Mouse (Mus musculus): ENCODE results near the gene Siglecf. TPM values are rescaled to one million over a fixed set of nuclear protein-coding genes. Genes with fewer than 3 reads are reported as not detected.
A peak's percentile ranks its signal among the peaks of the same experiment; 100 is the strongest.
"Not testable (repeated sequence)": the region's sequence is repeated elsewhere in the genome, so short reads cannot be mapped to it uniquely, and the experiment has no call there.

The Siglecf gene
- polyA plus RNA-seq, 1 experiment from 2014 or later: 0.15 TPM

DNA sequence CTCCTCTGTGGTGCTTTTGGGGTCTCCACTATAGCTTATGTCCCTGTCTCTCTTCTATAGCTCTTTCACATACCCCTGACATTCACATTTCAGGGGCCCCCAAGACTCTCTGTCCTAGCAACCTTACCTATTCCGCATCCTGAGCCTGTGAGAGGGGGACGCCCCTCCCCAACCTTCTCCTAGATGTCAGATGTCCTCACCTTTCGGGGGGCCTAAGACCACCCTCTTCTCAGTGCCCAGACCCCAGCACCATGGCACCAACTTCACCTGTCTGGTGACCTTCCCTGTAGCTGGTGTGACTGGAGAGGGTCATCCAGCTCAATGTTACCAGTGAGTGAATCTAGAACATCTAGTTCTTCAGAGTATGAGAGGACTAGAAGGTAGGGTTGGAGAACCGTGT lies 6.7 kb upstream of the Siglecf start:
- H3K9me3 ChIP-seq: no peaks in the 10 kb centered on the region
- no peak for DNase-seq (ENCODE audit: low spot score)
- H3K4me3 ChIP-seq: no peak overlapping the region
- H3K4me1 ChIP-seq: no peaks in the 10 kb centered on the region
- 88% methylated on average over 4 of the region's 4 CpGs for WGBS
- H3K27me3 ChIP-seq (replicated peaks; ENCODE audit: low read depth, poor library complexity, severe bottlenecking): no peaks in the 10 kb centered on the region
- no peak overlapping the region for H3K27ac ChIP-seq (replicated peaks)
- H3K36me3 ChIP-seq (replicated peaks): no peaks in the 10 kb centered on the region

DNA sequence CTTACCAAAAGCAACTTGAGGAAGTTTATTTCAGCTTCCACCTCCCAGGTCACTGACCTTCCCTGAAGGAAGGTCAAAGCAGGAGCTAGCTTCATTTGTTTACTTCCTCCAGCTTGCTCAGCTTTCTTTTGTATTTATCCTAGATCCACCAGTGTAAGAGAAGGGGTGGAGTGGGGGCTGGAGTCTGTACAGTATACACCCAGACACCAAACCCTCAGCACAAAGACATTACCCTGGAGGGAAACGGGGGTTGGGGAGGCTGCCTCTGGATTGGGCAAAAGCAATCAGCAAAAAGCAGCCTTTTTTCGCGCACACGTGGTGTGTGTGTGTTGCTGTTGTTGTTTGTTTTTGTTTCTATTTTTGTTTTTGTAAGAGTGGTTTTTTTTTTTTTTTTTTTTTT lies 5.0 kb upstream of the Siglecf start:
- Histone ChIP-seq H3K4me1 (no peaks in the 10 kb centered on the region), H3K27me3 (replicated peaks; ENCODE audit: low read depth, poor library complexity, severe bottlenecking) (no peaks in the 10 kb centered on the region), H3K9me3 (no peaks in the 10 kb centered on the region), H3K36me3 (replicated peaks) (no peaks in the 10 kb centered on the region), H3K27ac (replicated peaks) (no peak overlapping the region), H3K4me3 (no peak overlapping the region)
- WGBS: 60% methylated on average over 4 of the region's 4 CpGs
- no peak for DNase-seq (ENCODE audit: low spot score)

DNA sequence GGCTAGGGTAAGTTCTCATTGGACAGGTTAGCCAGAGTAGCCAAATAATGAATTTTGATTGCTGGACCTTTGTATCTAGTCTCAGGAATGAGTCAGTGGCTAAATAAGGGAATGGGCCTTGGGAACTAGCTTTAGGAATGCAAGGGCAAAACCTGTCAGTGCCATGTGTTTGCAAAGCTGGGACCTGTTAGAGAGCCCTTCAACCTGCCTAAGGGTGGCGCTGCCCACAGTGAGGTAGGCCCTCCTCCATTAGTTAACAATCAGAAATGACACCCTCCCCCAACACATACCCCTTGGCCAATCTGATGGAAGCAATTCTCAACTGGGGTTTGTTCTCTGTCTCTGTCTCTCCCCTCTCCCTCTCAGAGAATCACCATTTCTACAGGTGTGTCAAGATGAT lies 4.6 kb upstream of the Siglecf start:
- Histone ChIP-seq H3K4me3 (no peak overlapping the region), H3K27me3 (replicated peaks; ENCODE audit: low read depth, poor library complexity, severe bottlenecking) (no peaks in the 10 kb centered on the region), H3K36me3 (replicated peaks) (no peaks in the 10 kb centered on the region), H3K9me3 (no peaks in the 10 kb centered on the region), H3K4me1 (no peaks in the 10 kb centered on the region), H3K27ac (replicated peaks) (no peak overlapping the region)
- 76% methylated on average over 1 of the region's 1 CpGs for WGBS
- no peak for DNase-seq (ENCODE audit: low spot score)

- 74% methylated on average over 5 of the region's 5 CpGs for WGBS
- not testable (repeated sequence) for DNase-seq (ENCODE audit: low spot score); H3K4me1 ChIP-seq; H3K9me3 ChIP-seq; H3K27me3 ChIP-seq (replicated peaks; ENCODE audit: low read depth, poor library complexity, severe bottlenecking); H3K27ac ChIP-seq (replicated peaks); H3K36me3 ChIP-seq (replicated peaks); H3K4me3 ChIP-seq
Observed at GRCm38 (mm10) chr7:43349623-43350022, 1.5 kb upstream of the Siglecf start.

DNA sequence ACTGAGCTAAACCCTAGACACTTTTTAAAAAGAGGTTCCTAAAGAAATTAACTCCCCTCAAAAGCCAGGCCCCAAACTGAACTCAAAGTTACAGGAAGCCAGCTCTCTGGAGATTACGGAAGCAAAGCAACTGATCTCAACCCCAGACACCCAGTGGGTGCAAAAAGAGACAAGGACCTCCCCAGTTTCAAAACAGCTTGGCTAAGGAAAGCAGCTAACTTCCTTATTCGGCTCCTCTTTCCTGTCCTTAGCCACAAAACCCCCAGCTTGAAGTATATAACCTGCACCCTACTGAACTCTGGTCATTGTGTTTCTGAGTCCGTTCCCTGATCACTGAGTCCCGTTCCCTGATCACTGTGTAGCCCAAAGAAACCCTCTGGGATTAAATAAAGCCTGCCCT lies 2.0 kb downstream of the Siglecf start:
- DNase-seq (ENCODE audit: low spot score): no peak
- H3K27me3 ChIP-seq (replicated peaks; ENCODE audit: low read depth, poor library complexity, severe bottlenecking): no peaks in the 10 kb centered on the region
- no peak overlapping the region for H3K27ac ChIP-seq (replicated peaks)
- peaks cover 10% of the 10 kb centered on the region for H3K4me1 ChIP-seq
- 73% methylated on average over 4 of the region's 4 CpGs for WGBS
- no peak overlapping the region for H3K4me3 ChIP-seq
- no peaks in the 10 kb centered on the region for H3K36me3 ChIP-seq (replicated peaks)
- H3K9me3 ChIP-seq: no peaks in the 10 kb centered on the region

- DNase-seq (ENCODE audit: low spot score): no peak
- Histone ChIP-seq H3K36me3 (replicated peaks) (no peaks in the 10 kb centered on the region), H3K9me3 (no peaks in the 10 kb centered on the region), H3K27me3 (replicated peaks; ENCODE audit: low read depth, poor library complexity, severe bottlenecking) (no peaks in the 10 kb centered on the region), H3K27ac (replicated peaks) (no peak overlapping the region), H3K4me1 (peaks cover 10% of the 10 kb centered on the region), H3K4me3 (no peak overlapping the region)
- 91% methylated on average over 4 of the region's 4 CpGs for WGBS
Observed at GRCm38 (mm10) chr7:43353758-43354157, 2.6 kb downstream of the Siglecf start.

DNA sequence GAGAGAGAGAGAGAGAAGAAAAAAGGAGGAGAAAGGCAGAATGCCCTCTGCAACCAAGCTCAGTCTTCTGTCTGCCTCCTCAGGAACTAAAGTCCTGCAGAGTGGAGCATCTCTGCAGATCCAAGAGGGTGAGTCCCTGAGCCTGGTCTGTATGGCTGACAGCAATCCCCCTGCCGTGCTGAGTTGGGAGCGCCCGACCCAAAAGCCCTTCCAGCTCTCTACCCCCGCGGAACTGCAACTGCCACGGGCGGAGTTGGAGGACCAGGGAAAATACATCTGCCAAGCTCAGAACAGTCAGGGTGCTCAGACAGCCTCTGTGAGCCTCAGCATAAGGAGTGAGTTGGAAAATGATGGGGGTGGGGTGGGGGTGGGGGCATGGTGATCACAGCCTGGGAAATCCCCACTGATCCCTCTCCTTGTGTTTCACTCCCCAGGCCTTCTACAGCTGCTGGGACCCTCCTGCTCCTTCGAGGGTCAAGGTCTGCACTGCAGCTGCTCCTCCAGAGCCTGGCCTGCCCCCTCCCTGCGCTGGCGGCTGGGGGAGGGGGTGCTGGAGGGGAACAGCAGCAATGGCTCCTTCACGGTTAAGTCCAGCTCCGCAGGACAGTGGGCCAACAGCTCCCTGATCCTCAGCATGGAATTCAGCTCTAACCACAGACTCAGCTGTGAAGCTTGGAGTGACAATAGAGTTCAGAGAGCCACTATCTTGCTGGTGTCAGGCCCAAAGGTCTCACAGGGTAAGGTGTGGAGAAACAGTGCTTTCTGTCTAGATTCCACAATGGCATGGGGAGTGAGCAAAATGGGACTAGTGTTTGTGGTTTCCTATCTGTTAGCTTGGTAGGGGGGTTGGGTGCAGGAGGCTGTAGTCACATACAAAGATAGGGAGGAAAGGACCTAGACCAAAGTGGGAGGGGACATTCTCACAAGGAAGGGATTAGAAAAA lies 4.0 kb downstream of the Siglecf start:
- H3K36me3 ChIP-seq (replicated peaks): no peaks in the 10 kb centered on the region
- H3K4me3 ChIP-seq: peak overlapping the region; percentile 28
- H3K4me1 ChIP-seq: peaks cover 10% of the 10 kb centered on the region
- H3K27ac ChIP-seq (replicated peaks): no peak overlapping the region; the same call in 1 of the 2 replicates
- no peaks in the 10 kb centered on the region for H3K9me3 ChIP-seq
- DNase-seq (ENCODE audit: low spot score): peak; percentile 45
- H3K27me3 ChIP-seq (replicated peaks; ENCODE audit: low read depth, poor library complexity, severe bottlenecking): no peaks in the 10 kb centered on the region
- WGBS: 6% methylated on average over 12 of the region's 12 CpGs

- no peaks in the 10 kb centered on the region for H3K27me3 ChIP-seq (replicated peaks; ENCODE audit: low read depth, poor library complexity, severe bottlenecking)
- H3K27ac ChIP-seq (replicated peaks): no peak overlapping the region
- WGBS: 87% methylated on average over 3 of the region's 3 CpGs
- no peak overlapping the region for H3K4me3 ChIP-seq
- H3K9me3 ChIP-seq: no peaks in the 10 kb centered on the region
- no peak for DNase-seq (ENCODE audit: low spot score)
- peaks cover 10% of the 10 kb centered on the region for H3K4me1 ChIP-seq
- H3K36me3 ChIP-seq (replicated peaks): no peaks in the 10 kb centered on the region
Observed at GRCm38 (mm10) chr7:43358556-43358955, 7.4 kb downstream of the Siglecf start.

- Histone ChIP-seq H3K9me3 (no peaks in the 10 kb centered on the region), H3K36me3 (replicated peaks) (no peaks in the 10 kb centered on the region), H3K27ac (replicated peaks) (no peak overlapping the region), H3K4me3 (no peak overlapping the region), H3K4me1 (no peaks in the 10 kb centered on the region), H3K27me3 (replicated peaks; ENCODE audit: low read depth, poor library complexity, severe bottlenecking) (no peaks in the 10 kb centered on the region)
- no peak for DNase-seq (ENCODE audit: low spot score)
- WGBS: 86% methylated on average over 1 of the region's 1 CpGs
Observed at GRCm38 (mm10) chr7:43361442-43361841, 10.3 kb downstream of the Siglecf start.

DNA sequence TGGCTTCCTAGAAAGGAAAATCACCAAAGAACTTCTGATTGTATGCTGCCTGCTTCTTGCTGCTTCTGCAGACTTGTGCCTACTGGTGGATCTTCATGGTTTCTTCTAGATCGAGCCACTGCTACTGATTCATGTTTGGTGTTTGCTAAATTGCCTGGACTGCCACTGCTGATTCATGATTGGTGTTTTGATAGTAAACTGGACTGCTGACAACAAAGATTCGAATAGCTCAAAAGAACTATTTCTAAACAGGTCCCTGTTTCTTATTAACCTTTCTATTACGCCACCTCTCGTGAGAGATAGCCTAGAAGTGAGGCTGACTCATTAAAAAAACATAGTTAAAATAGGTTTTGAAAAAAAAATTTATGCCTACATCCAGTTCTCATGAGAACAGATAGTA lies 10.9 kb downstream of the Siglecf start:
- no peaks in the 10 kb centered on the region for H3K36me3 ChIP-seq (replicated peaks)
- H3K27ac ChIP-seq (replicated peaks): no peak overlapping the region
- no peaks in the 10 kb centered on the region for H3K27me3 ChIP-seq (replicated peaks; ENCODE audit: low read depth, poor library complexity, severe bottlenecking)
- DNase-seq (ENCODE audit: low spot score): no peak
- H3K9me3 ChIP-seq: no peaks in the 10 kb centered on the region
- no peaks in the 10 kb centered on the region for H3K4me1 ChIP-seq
- 76% methylated on average over 4 of the region's 4 CpGs for WGBS
- H3K4me3 ChIP-seq: no peak overlapping the region

- Histone ChIP-seq H3K4me3 (no peak overlapping the region), H3K27ac (replicated peaks) (no peak overlapping the region), H3K9me3 (no peaks in the 10 kb centered on the region), H3K27me3 (replicated peaks; ENCODE audit: low read depth, poor library complexity, severe bottlenecking) (no peaks in the 10 kb centered on the region), H3K4me1 (no peaks in the 10 kb centered on the region), H3K36me3 (replicated peaks) (no peaks in the 10 kb centered on the region)
- peak; percentile 41 for DNase-seq (ENCODE audit: low spot score)
- WGBS: 23% methylated on average over 5 of the region's 5 CpGs
Observed at GRCm38 (mm10) chr7:43378226-43378625, 27.1 kb downstream of the Siglecf start.

DNA sequence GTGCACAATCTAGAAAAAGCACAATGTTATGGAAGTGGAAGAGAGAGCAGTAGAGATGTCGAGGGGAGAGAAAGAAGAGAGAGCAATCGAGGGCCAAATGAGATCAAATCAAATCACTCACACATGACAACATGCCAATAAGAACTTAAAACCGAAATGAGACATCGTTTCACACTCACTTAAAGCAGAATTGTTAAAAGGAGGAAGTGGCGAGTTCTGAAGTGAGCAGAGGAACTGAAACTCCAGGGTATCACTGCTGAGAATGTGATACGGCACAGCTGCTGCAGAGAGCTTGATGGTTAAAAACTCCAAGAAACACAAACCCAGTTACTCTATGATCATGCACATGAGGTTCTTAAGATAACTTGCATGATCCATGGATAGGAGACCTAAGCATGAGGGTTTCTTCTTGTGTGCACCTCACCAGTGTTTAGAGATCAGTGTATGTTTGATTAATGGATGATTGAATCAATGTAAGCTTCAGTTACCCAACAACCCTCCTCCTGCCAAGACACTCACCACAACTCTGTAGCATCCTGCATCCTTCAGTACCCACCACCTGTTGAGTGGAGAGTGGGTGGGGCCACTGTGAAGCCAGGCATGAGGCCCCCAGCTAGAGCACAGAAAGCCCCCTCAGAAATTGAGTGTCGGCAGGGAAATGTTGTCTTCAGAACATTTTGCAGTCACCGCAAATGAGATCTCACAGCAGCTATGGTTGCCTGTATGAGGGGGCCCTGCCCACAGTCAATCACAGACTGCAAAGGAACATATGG lies 41.4 kb downstream of the Siglecf start:
- no peak for DNase-seq (ENCODE audit: low spot score)
- H3K27me3 ChIP-seq (replicated peaks; ENCODE audit: low read depth, poor library complexity, severe bottlenecking): no peaks in the 10 kb centered on the region
- no peaks in the 10 kb centered on the region for H3K36me3 ChIP-seq (replicated peaks)
- H3K4me3 ChIP-seq: no peak overlapping the region
- H3K27ac ChIP-seq (replicated peaks): no peak overlapping the region
- no peaks in the 10 kb centered on the region for H3K9me3 ChIP-seq
- H3K4me1 ChIP-seq: no peaks in the 10 kb centered on the region
- WGBS: 83% methylated on average over 8 of the region's 8 CpGs

- no peaks in the 10 kb centered on the region for H3K4me1 ChIP-seq
- no peaks in the 10 kb centered on the region for H3K27me3 ChIP-seq (replicated peaks; ENCODE audit: low read depth, poor library complexity, severe bottlenecking)
- no peak overlapping the region for H3K27ac ChIP-seq (replicated peaks)
- H3K9me3 ChIP-seq: no peaks in the 10 kb centered on the region
- no peaks in the 10 kb centered on the region for H3K36me3 ChIP-seq (replicated peaks)
- 88% methylated on average over 2 of the region's 2 CpGs for WGBS
- DNase-seq (ENCODE audit: low spot score): no peak
- no peak overlapping the region for H3K4me3 ChIP-seq
Observed at GRCm38 (mm10) chr7:43399501-43399900, 48.4 kb downstream of the Siglecf start.
